Mouse (Mus musculus) neural tube, embryonic 11.5 days (tissue): ENCODE measurements around the gene Fam228a. TPM values are rescaled to one million over a fixed set of nuclear protein-coding genes. Genes with fewer than 3 reads are reported as not detected.

Experiments
- ATAC-seq: fragments of 200-750 bp; cut with Nextera tagmentation; 2 replicates; pipeline ENCODE4 v1.8.0; 2017; ENCODE audit warnings: moderate number of reproducible peaks, mild to moderate bottlenecking, moderate TSS enrichment, moderate library complexity; ENCODE audit not compliant: insufficient read depth, low FRiP score, low TSS enrichment
- DNase-seq: peaks from one replicate; pipeline ENCODE4 v3.0.0-alpha.2; 2015; ENCODE audit warnings: low spot score
- H3K27ac ChIP-seq: fragments of 300-500 bp; sonication (generic); 2 replicates; pipeline ENCODE4 v1.5.1; 2014; ENCODE audit warnings: low read depth, mild to moderate bottlenecking, low read length
- H3K27me3 ChIP-seq: fragments of 300-500 bp; sonication (generic); 2 replicates; pipeline ENCODE4 v1.6.1; 2014; ENCODE audit warnings: mild to moderate bottlenecking, low read length, mixed read lengths; ENCODE audit not compliant: control insufficient read depth, insufficient read depth
- H3K36me3 ChIP-seq: fragments of 300-500 bp; sonication (generic); 2 replicates; pipeline ENCODE4 v1.6.1; 2014; ENCODE audit warnings: mild to moderate bottlenecking, low read length, moderate library complexity, mixed read lengths; ENCODE audit not compliant: control insufficient read depth, insufficient read depth
- H3K4me1 ChIP-seq: fragments of 300-500 bp; sonication (generic); 2 replicates; pipeline ENCODE4 v1.6.1; 2014; ENCODE audit warnings: low read length, mixed read lengths; ENCODE audit not compliant: control insufficient read depth, insufficient read depth
- H3K4me2 ChIP-seq: fragments of 300-500 bp; sonication (generic); 2 replicates; pipeline ENCODE4 v1.6.1; 2014; ENCODE audit warnings: low read depth, mild to moderate bottlenecking, moderate library complexity
- H3K4me3 ChIP-seq: fragments of 300-500 bp; sonication (generic); 2 replicates; pipeline ENCODE4 v1.5.1; 2014; ENCODE audit warnings: low read depth, low read length
- H3K9ac ChIP-seq: fragments of 300-500 bp; sonication (generic); 2 replicates; pipeline ENCODE4 v1.6.1; 2014; ENCODE audit warnings: mild to moderate bottlenecking, low read length
- H3K9me3 ChIP-seq: fragments of 300-500 bp; sonication (generic); 2 replicates; pipeline ENCODE4 v1.6.1; 2016; ENCODE audit warnings: low read length; ENCODE audit not compliant: control insufficient read depth
- WGBS: fragments of 180-500 bp; shearing (Covaris S2); extraction: QIAGEN DNeasy Blood & Tissue Kit; methylation state at CpG from one replicate; pipeline ENCODE4 v1.1.7; 2014; 5-methylcytosine and 5-hydroxymethylcytosine counted together
- polyA plus RNA-seq: library from polyadenylated mRNA; unstranded; fragments of >200 nt; fragmentation: Nextera tagmentation; extraction: Ambion mirVana; gene quantifications from 2 replicates; pipeline ENCODE4 v1.2.1, GENCODE M21; 2014

Gene Fam228a
- polyA plus RNA-seq, 1 experiment from 2014 or later, result not detected

DNA sequence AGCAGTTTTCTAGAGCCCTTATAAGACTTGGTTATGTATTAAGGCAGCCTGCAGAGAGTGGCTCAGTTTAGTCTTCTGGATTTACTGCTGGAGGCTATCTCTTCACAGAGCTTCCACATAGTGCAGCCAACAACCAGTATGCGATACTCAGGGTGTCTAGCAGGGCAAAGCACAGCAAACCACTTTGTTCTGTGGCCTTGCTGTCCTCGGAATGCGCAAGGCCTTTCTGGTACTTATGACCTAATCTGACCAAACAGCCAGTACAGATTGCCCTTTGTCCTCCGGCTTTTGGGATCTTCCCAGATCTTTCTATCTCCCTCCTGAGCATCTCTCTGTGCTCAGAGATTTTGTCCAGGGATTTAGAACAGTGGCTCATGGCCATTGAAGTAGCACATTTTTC lies 52.8 kb downstream of the Fam228a start:
- Histone ChIP-seq H3K4me2 (no peak overlapping the region), H3K4me3 (no peak overlapping the region), H3K9me3 (no peaks in the 10 kb centered on the region), H3K4me1 (no peaks in the 10 kb centered on the region), H3K9ac (no peak overlapping the region), H3K27me3 (no peaks in the 10 kb centered on the region), H3K27ac (no peak overlapping the region), H3K36me3 (no peaks in the 10 kb centered on the region)
- ATAC-seq, result no peak
- 83% methylated on average over 4 of the region's 4 CpGs for WGBS
- no peak for DNase-seq

DNA sequence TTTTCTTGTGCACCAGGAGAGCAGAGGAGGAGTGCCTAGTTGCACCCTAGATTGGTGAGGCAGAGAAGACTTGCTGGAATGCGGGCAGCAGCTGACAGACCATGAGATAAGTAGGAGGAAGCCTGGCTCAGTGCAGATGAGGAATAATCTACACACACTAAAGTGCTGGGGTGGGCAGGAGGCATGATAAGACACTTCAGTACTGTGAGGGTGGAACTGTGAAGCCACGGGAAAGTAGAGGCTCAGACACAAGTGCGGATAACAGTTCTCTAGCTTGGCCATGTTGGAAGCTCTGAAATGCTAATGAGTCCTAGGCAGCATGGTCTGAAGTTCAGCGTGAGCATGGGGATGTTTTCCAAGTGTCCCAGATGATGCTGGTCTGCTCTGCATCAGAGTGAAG lies 58.3 kb downstream of the Fam228a start:
- H3K9ac ChIP-seq, result no peak overlapping the region
- DNase-seq (no peak), ATAC-seq (no peak)
- H3K4me3 ChIP-seq, result no peak overlapping the region
- H3K9me3 ChIP-seq, result no peaks in the 10 kb centered on the region
- H3K27me3 ChIP-seq, result no peaks in the 10 kb centered on the region
- H3K4me2 ChIP-seq, result no peak overlapping the region
- no peaks in the 10 kb centered on the region for H3K4me1 ChIP-seq
- no peak overlapping the region for H3K27ac ChIP-seq
- 81% methylated on average over 4 of the region's 4 CpGs for WGBS
- H3K36me3 ChIP-seq, result no peaks in the 10 kb centered on the region

DNA sequence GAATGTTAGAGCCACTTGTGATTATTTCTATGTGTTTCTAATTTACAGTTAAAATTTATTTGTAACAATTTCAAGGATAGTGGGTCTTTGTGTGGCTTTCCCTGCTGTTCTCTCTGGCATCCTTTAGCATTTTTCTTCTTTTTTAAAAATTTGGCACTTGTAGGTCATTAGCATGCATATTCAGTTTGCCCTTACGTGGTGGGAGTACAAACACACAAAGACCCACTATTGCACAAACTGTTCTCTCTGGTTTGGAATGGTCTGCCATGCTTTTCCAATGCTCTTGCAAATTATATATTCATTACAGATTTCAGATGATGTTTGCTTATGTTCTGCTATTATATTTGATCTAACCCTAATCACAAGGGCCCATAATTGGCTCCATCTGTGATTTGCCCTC lies 61.9 kb downstream of the Fam228a start:
- Histone ChIP-seq H3K4me2 (no peak overlapping the region), H3K9ac (no peak overlapping the region), H3K36me3 (no peaks in the 10 kb centered on the region), H3K27ac (no peak overlapping the region), H3K9me3 (no peaks in the 10 kb centered on the region), H3K4me1 (no peaks in the 10 kb centered on the region), H3K4me3 (no peak overlapping the region), H3K27me3 (no peaks in the 10 kb centered on the region)
- ATAC-seq (no peak), DNase-seq (no peak)
- 72% methylated on average over 1 of the region's 1 CpGs for WGBS

- DNase-seq (no peak), ATAC-seq (no peak)
- Histone ChIP-seq H3K27me3 (no peaks in the 10 kb centered on the region), H3K36me3 (0 out of 2 replicates have a peak, but pooled peaks cover 2% of the 10 kb centered on the region), H3K4me1 (no peaks in the 10 kb centered on the region), H3K27ac (no peak overlapping the region), H3K9ac (no peak overlapping the region), H3K4me3 (no peak overlapping the region), H3K4me2 (no peak overlapping the region), H3K9me3 (no peaks in the 10 kb centered on the region)
- WGBS, result 86% methylated on average over 5 of the region's 5 CpGs
Observed at GRCm38 (mm10) chr12:4665675-4666037, 72.6 kb downstream of the Fam228a start.

DNA sequence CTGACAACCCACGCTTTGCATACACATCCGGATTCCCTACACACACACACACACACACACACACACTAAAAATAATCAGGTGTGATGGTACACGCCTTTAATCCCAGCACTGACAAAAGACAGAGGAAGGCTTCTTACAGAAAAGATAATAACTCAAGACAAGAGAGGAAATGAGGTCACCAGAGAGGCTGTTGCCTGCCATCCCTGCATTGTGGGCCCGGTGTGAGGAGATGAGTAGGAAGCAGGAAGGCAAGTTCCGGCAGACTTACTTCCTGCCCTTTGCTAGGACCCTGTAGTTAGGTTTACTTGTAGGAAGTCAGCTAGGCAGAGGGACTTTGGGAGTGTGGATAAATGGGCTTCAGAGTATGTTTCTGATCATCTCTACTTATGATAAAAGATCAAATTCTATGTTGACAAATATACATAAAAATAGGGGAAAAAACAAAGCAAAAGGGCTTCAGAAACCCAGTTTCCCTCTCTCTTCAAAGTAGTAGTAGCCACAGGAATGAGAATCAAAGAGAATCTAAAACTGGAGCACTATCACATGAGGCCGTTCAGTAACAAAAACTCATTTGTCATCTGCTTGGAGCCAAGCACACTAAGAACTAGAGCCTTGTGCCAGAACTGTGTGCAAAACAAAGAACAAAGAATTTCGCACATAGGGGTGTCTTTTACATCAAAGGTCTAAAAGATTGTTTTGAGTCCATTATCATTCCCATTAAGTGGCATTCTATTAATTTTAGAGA lies 73.1 kb downstream of the Fam228a start:
- no peak overlapping the region for H3K27ac ChIP-seq
- WGBS, result 86% methylated on average over 7 of the region's 7 CpGs
- no peak for ATAC-seq
- H3K36me3 ChIP-seq, result 0 out of 2 replicates have a peak, but pooled peaks cover 2% of the 10 kb centered on the region
- no peak overlapping the region for H3K4me2 ChIP-seq
- no peak overlapping the region for H3K9ac ChIP-seq
- H3K4me3 ChIP-seq, result no peak overlapping the region
- H3K4me1 ChIP-seq, result no peaks in the 10 kb centered on the region
- H3K9me3 ChIP-seq, result no peaks in the 10 kb centered on the region
- no peak for DNase-seq
- no peaks in the 10 kb centered on the region for H3K27me3 ChIP-seq

Other genes starting within 250 kb of the Fam228a start
- 19.7 and 24.7 TPM in 2 replicates for gene Itsn2, start 145.8 kb downstream of the Fam228a start, polyA plus RNA-seq
- not detected in 2 replicates for gene Gm3625, start 145.5 kb downstream of the Fam228a start, polyA plus RNA-seq
- 4.1 and 5.2 TPM in 2 replicates for gene Pfn4, start 30.6 kb upstream of the Fam228a start, polyA plus RNA-seq
- 3.5 and 3.9 TPM in 2 replicates for gene Fam228b, start 30.8 kb upstream of the Fam228a start, polyA plus RNA-seq
- gene Sf3b6, start 79.1 kb upstream of the Fam228a start, polyA plus RNA-seq, result 330 TPM in 2 replicates
- gene Fkbp1b, start 103.2 kb upstream of the Fam228a start, polyA plus RNA-seq, result 22.7 and 30.2 TPM in 2 replicates
- 16.2 and 17.5 TPM in 2 replicates for gene Wdcp, start 104.9 kb upstream of the Fam228a start, polyA plus RNA-seq
- 4.4 and 4.7 TPM in 2 replicates for gene Mfsd2b, start 135.9 kb upstream of the Fam228a start, polyA plus RNA-seq
- gene Ubxn2a, start 169.3 kb upstream of the Fam228a start, polyA plus RNA-seq, result 26.5 and 26.7 TPM in 2 replicates
- 22.5 and 27.1 TPM in 2 replicates for gene Atad2b, start 178.9 kb upstream of the Fam228a start, polyA plus RNA-seq